Mouse (Mus musculus) ovary, postnatal 14 days (tissue): ENCODE results near the gene Cyp2d11.
A peak's percentile ranks its signal among the peaks of the same experiment; 100 is the strongest.
"Not testable (repeated sequence)": the region's sequence is repeated elsewhere in the genome, so short reads cannot be mapped to it uniquely, and the experiment has no call there.

Experiments used
- DNase-seq: peaks from one replicate; pipeline ENCODE4 v3.0.0; 2022; ENCODE audit warnings: low spot score

Cyp2d11 gene

GRCm38 (mm10) chr15:82379871-82380713, 13.7 kb downstream of the Cyp2d11 start, which contains the start of gene Cyp2d22:
Gene Cyp2d22 (minus strand): TSS chr15:82380260.
- DNase-seq, result peak; percentile 39

DNA sequence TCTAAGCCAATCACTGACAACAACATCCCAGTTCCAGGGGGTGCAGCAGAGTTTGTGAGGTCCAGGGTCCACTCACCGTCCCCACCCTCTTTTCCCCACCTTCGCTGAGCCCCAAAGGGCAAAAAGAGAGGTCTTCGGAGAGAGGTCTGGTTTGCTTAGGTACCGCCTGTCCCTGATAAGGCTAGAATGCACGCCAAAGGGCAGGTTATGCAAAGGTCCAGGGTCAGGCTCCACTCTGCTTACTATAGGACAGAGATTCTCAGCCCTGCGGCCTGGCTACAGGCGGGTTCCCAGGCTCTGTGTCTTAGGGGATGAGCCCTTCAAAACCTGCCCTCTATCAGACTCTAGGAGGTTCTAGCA, 14.3 kb downstream of the Cyp2d11 start:
- DNase-seq, result no peak

GRCm38 (mm10) chr15:82378261-82379180, 15.3 kb downstream of the Cyp2d11 start:
- no peak for DNase-seq

DNA sequence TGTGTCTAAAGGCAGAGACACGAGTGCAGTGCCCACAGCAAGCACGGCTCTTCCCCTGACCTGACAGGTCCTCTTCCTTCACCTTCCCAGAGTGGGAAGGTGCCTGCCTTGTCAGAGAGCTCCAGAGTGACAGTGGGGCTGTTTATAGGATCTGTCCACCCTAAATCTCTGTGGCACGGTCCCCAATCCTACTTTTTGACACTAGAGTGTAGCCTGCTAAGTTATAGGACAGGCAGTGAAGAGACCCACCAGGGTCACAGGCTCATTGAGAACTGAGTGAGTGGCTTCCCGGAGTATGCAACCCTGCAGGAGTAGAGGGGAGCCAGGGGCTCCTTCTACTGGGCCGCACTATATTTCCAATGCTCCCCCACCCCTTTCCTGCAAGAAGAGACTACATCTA, 16.1 kb downstream of the Cyp2d11 start:
- DNase-seq, result no peak

- no peak for DNase-seq
These were observed 17.3 kb downstream of the Cyp2d11 start for GRCm38 (mm10) chr15:82376393-82377138.

DNA sequence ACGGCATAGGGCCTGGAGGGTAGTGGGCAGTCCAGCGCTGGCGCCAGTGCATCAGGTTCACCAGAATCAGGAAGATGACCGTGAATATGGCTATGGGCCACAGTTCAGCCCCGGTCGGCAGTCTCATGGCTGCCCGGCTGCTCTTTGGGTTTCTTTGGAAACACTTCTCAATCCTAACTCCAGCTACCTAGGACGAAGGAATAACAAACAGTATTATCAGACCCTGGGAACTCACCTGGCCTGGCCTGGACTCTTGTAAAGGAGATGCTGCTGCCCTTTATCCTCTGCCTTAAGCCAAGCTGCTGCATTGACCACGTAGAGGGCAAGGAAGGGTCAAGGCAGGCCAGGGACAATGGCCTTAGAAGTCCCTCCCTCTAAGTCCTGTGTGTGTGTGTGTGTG, 18.0 kb downstream of the Cyp2d11 start:
- DNase-seq, result no peak

DNA sequence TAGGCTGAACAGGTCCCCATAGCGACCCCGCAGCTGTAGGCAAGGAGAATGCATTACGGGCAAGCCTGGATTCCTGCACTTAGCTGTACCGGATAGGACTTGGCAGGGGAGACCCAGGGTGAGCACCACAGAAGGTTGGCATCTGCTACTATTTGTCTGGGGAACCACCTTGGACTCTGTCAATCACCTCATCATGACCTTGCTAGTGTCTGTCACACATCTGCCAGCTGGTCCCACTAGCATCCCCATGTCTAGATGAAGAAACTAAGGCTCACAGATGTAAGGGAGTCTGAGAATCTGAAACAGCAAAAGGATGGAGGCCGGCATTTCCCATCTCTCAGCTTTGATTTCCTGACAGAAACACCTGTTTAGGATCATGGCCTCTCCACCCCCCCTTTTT, 19.4 kb downstream of the Cyp2d11 start:
- DNase-seq, result no peak

GRCm38 (mm10) chr15:82372991-82373390, 20.8 kb downstream of the Cyp2d11 start:
- no peak for DNase-seq

GRCm38 (mm10) chr15:82372446-82372845, 21.4 kb downstream of the Cyp2d11 start:
- DNase-seq, result no peak

GRCm38 (mm10) chr15:82368851-82369250, 25.0 kb downstream of the Cyp2d11 start:
- DNase-seq, result no peak

DNA sequence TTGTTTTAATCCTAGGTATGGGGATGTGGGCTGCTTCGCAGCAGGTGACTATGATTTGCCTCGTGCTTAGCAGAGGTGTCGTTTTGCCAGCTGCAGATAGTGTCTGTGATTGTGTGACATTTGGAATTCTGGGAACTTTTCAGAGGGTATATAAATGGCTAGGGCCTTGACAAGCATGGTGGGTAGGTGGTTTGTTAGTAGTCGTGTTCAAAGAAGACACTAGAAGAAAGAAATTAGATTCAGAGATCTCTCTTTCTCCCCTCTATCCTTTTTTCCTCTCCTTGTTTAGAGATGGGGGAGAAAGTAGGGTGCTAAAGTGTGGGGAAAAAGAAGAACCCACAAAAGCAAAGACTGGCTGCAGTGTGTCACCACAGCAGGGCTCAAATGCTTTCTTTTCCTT, 25.7 kb downstream of the Cyp2d11 start:
- no peak for DNase-seq

- not testable (repeated sequence) for DNase-seq
These were observed 29.3 kb downstream of the Cyp2d11 start for GRCm38 (mm10) chr15:82364561-82364960.

GRCm38 (mm10) chr15:82363801-82364200, 30.0 kb downstream of the Cyp2d11 start:
- DNase-seq, result not testable (repeated sequence)

DNA sequence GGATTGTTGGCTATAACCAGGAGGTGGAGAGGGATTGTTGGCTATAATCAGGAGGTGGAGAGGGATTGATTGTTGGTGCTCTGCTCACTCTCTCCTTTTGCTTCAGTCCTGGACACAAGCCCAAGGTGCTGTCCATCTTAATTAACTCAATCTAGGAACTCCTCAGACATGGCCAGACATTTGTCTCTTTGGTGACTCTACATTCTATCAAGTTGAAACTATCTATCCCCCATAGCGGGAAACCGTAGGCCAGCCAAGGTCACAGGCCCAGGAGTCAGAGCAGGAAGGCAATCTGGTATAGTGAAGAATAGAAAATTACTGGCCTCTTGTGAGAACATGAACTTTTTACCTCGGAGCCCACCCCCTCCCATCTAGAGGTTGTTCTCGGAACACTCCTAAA, 31.6 kb downstream of the Cyp2d11 start:
- no peak for DNase-seq

GRCm38 (mm10) chr15:82361459-82362018, 32.3 kb downstream of the Cyp2d11 start:
- DNase-seq, result no peak

GRCm38 (mm10) chr15:82358431-82359260, 35.2 kb downstream of the Cyp2d11 start:
- no peak for DNase-seq

DNA sequence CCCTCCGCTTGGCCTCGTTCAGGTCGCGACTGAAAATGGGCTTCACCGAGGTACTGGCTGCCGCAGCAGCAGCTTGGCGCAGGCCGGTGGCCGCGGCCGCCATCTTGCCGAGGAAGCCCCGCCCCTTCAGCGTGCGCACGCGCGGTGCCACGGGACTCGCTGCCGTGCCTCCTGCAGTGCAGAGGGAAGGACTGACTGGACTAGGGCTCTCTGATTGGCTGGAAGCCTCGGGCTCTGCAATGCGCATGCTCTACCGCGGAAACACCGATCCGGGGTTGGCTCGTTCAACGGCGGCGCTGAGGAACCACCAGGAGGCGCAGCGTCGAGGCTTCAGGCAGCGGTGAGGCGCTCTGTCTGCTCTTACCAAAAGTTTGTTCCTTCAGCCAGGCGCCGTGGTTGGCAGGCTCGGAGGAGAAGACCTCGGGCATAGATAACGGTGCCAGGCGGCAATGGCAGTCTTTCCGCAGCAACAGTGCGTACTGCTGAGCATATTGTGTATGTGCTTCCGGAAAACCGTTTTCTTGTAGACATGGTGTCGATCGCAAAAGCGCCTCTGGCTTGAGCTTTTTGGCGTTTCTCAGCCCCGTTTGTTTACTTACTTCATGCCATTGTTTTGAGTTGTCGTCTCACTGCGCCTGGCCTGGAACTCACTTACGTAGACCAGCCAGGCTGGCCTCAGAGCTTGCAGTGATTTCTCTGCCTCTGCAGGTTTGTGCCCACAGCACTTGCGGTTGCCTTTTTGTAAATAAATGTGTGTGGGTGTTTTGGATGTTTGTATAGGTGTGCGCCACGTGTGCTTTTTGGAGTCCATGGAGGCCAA, 39.5 kb downstream of the Cyp2d11 start, which contains the start of gene Ndufa6:
Gene Ndufa6 (minus strand): TSS at position 197 of the 820 bp plus-strand sequence.
- DNase-seq, result peak; percentile 93

GRCm38 (mm10) chr15:82353745-82354113, 40.1 kb downstream of the Cyp2d11 start:
- DNase-seq, result no peak

- DNase-seq, result no peak
These were observed 40.6 kb downstream of the Cyp2d11 start for GRCm38 (mm10) chr15:82353078-82353744.
